Mouse (Mus musculus) right cerebral cortex, postnatal 36 days (tissue): ENCODE data around the gene Cutc.

Experiments used
- DNase-seq, 2 experiments: peaks; one replicate each; pipeline ENCODE4 v3.0.0; 2022; ENCODE audit warnings: low spot score in 2 of 2, mixed read lengths in 1 of 2

The Cutc gene

GRCm38 (mm10) chr19:43753226-43753835 is 535 bp downstream of the Cutc start:
- DNase-seq, result peak; percentile 81 to 82

- no peak for DNase-seq
Observed at GRCm38 (mm10) chr19:43754237-43754636, 1.4 kb downstream of the Cutc start.

GRCm38 (mm10) chr19:43754872-43755271 is 2.1 kb downstream of the Cutc start:
- no peak for DNase-seq

GRCm38 (mm10) chr19:43760504-43760903 is 7.7 kb downstream of the Cutc start:
- DNase-seq, result no peak

GRCm38 (mm10) chr19:43761543-43762256 is 8.9 kb downstream of the Cutc start:
- no peak for DNase-seq

GRCm38 (mm10) chr19:43762410-43762809 is 9.6 kb downstream of the Cutc start:
- no peak for DNase-seq

- no peak for DNase-seq
Observed at GRCm38 (mm10) chr19:43766451-43766850, 13.7 kb downstream of the Cutc start.

- DNase-seq, result no peak
Observed at GRCm38 (mm10) chr19:43767549-43768322, 14.9 kb downstream of the Cutc start.

GRCm38 (mm10) chr19:43769366-43769960 is 16.7 kb downstream of the Cutc start:
- DNase-seq, result no peak

- DNase-seq, result no peak
Observed at GRCm38 (mm10) chr19:43770584-43770983, 17.8 kb downstream of the Cutc start.

GRCm38 (mm10) chr19:43771499-43771969 is 18.7 kb downstream of the Cutc start:
- DNase-seq, result no peak

GRCm38 (mm10) chr19:43772311-43772710 is 19.5 kb downstream of the Cutc start:
- DNase-seq, result no peak

GRCm38 (mm10) chr19:43775433-43775832 is 22.6 kb downstream of the Cutc start:
- no peak for DNase-seq

GRCm38 (mm10) chr19:43776561-43776960 is 23.8 kb downstream of the Cutc start:
- no peak for DNase-seq

GRCm38 (mm10) chr19:43777308-43777707 is 24.5 kb downstream of the Cutc start:
- no peak for DNase-seq

GRCm38 (mm10) chr19:43780391-43780790 is 27.6 kb downstream of the Cutc start:
- DNase-seq, result no peak

GRCm38 (mm10) chr19:43781980-43782379 is 29.2 kb downstream of the Cutc start, which contains the start of gene Abcc2:
Gene Abcc2 (plus strand): TSS chr19:43782192.
- DNase-seq, result no peak

- no peak for DNase-seq
Observed at GRCm38 (mm10) chr19:43784761-43785160, 32.0 kb downstream of the Cutc start.

GRCm38 (mm10) chr19:43786249-43787026 is 33.6 kb downstream of the Cutc start:
- DNase-seq, result no peak

GRCm38 (mm10) chr19:43789817-43790216 is 37.0 kb downstream of the Cutc start:
- DNase-seq, result no peak

GRCm38 (mm10) chr19:43792537-43792936 is 39.7 kb downstream of the Cutc start:
- no peak for DNase-seq
